8 mouse cellular contexts compared by ENCODE assay signal in genomic region chr3:121171872-121172265, GRCm38 (mm10). TPM values are rescaled to one million over a fixed set of nuclear protein-coding genes. Genes with fewer than 3 reads are reported as not detected.
DNase-seq lines count a peak whose midpoint lies in the region; ATAC-seq and TF ChIP-seq lines count a peak whose summit lies in the region.

No protein-coding gene starts in this region.

- ATAC-seq in heart, embryonic 13.5 days (ENCODE audit: extremely low read depth, insufficient number of reproducible peaks, low FRiP score, low TSS enrichment): no peak
- ATAC-seq in liver, postnatal 0 days: peak; percentile 77

- H3K27ac ChIP-seq in heart, embryonic 13.5 days (replicated peaks): no peak overlapping the region
- no peak overlapping the region for H3K27ac ChIP-seq in MEL (ENCODE audit: control insufficient read depth, low read depth, low read length)
- peak overlapping the region; percentile 90; the same call in 1 of the 2 replicates for H3K27ac ChIP-seq in hindbrain, embryonic 10.5 days
- peak overlapping the region; percentile 91 for H3K27ac ChIP-seq in liver, postnatal 0 days (ENCODE audit: low read depth)

- 44% methylated on average over 6 of the region's 6 CpGs for WGBS in heart, embryonic 13.5 days
- 57% methylated on average over 6 of the region's 6 CpGs for WGBS in hindbrain, embryonic 10.5 days
- WGBS in liver, postnatal 0 days (ENCODE audit: insufficient replicate concordance): 30% methylated on average over 6 of the region's 6 CpGs

- peaks cover 2% of the 10 kb centered on the region; the same call in 1 of the 2 replicates for H3K79me2 ChIP-seq in MEL (ENCODE audit: control insufficient read depth, insufficient read depth, low read length, poor library complexity)

- TF ChIP-seq RAD21 in MEL (IDR thresholded peaks at IDR 0.05; ENCODE audit: low read depth, low read length): no peak

- peaks cover under 1% of the 10 kb centered on the region; the same call in 1 of the 2 replicates for H3K9me3 ChIP-seq in heart, embryonic 13.5 days
- no peaks in the 10 kb centered on the region for H3K9me3 ChIP-seq in MEL (replicated peaks; ENCODE audit: insufficient read depth, low read length)
- H3K9me3 ChIP-seq in hindbrain, embryonic 10.5 days: no peaks in the 10 kb centered on the region
- H3K9me3 ChIP-seq in liver, postnatal 0 days (ENCODE audit: low read length): no peaks in the 10 kb centered on the region

- peaks cover 14% of the 10 kb centered on the region for H3K4me1 ChIP-seq in heart, embryonic 13.5 days
- peaks cover 10 to 15% of the 10 kb centered on the region in 2 experiments; a peak in 3 of 4 replicates for H3K4me1 ChIP-seq in MEL (ENCODE audit: control insufficient read depth in 1 of 2, insufficient read depth in 2 of 2, low read length in 2 of 2)
- peaks cover 15% of the 10 kb centered on the region for H3K4me1 ChIP-seq in hindbrain, embryonic 10.5 days (replicated peaks)
- H3K4me1 ChIP-seq in liver, postnatal 0 days (ENCODE audit: insufficient read depth): peaks cover 40% of the 10 kb centered on the region

- peak overlapping the region; percentile 80 for H3K4me3 ChIP-seq in heart, embryonic 13.5 days
- peak overlapping the region; percentile 48 to 71 for H3K4me3 ChIP-seq in MEL (ENCODE audit: control insufficient read depth in 1 of 2, insufficient read depth in 1 of 2, low read depth in 2 of 2, low read length in 2 of 2)
- peak overlapping the region; percentile 73 for H3K4me3 ChIP-seq in hindbrain, embryonic 10.5 days
- peak overlapping the region; percentile 61 for H3K4me3 ChIP-seq in liver, postnatal 0 days (ENCODE audit: low read depth, low read length)

- H3K36me3 ChIP-seq in heart, embryonic 13.5 days: no peaks in the 10 kb centered on the region
- H3K36me3 ChIP-seq in MEL (ENCODE audit: control insufficient read depth in 1 of 2, insufficient read depth in 2 of 2, low read length in 2 of 2): peaks cover 0 to 19% of the 10 kb centered on the region in 2 experiments; a peak in 2 of 4 replicates
- no peaks in the 10 kb centered on the region for H3K36me3 ChIP-seq in hindbrain, embryonic 10.5 days
- H3K36me3 ChIP-seq in liver, postnatal 0 days (replicated peaks; ENCODE audit: insufficient read depth, low read length): no peaks in the 10 kb centered on the region

- no peak for TF ChIP-seq CTCF in MEL (IDR thresholded peaks at IDR 0.05 in 2 of 3, conservative IDR thresholded peaks at IDR 0.05 in 1 of 3; ENCODE audit: control insufficient read depth in 1 of 3, insufficient read depth in 1 of 3, low read depth in 2 of 3, low read length in 3 of 3, poor library complexity in 1 of 3, severe bottlenecking in 1 of 3)
- TF ChIP-seq CTCF in liver, postnatal 0 days (IDR thresholded peaks at IDR 0.05; ENCODE audit: low read depth): no peak

- H3K27me3 ChIP-seq in heart, embryonic 13.5 days (replicated peaks): no peaks in the 10 kb centered on the region
- H3K27me3 ChIP-seq in MEL (ENCODE audit: control insufficient read depth in 1 of 2, insufficient read depth in 2 of 2, low read length in 2 of 2): no peaks in the 10 kb centered on the region; a peak in 1 of 4 replicates
- no peaks in the 10 kb centered on the region for H3K27me3 ChIP-seq in hindbrain, embryonic 10.5 days (ENCODE audit: insufficient read depth, poor library complexity, severe bottlenecking)
- H3K27me3 ChIP-seq in liver, postnatal 0 days (ENCODE audit: insufficient read depth, low read length): no peaks in the 10 kb centered on the region

- no peak for DNase-seq in heart, adult 11 months
- DNase-seq in MEL (ENCODE audit: low read depth, low spot score): no peak
- DNase-seq in hindbrain, embryonic 10.5 days (ENCODE audit: low spot score): no peak
- no peak for DNase-seq in liver, postnatal 0 days
- DNase-seq in cerebellum, postnatal 10 days: no peak
- no peak for DNase-seq in right cerebral cortex, adult 2 months (ENCODE audit: low spot score in 2 of 2)
- no peak for DNase-seq in frontal cortex, postnatal 14 days (ENCODE audit: low spot score in 2 of 2)

- peak overlapping the region; percentile 88 for H3K4me2 ChIP-seq in heart, embryonic 13.5 days
- peak overlapping the region; percentile 86 for H3K4me2 ChIP-seq in liver, postnatal 0 days (ENCODE audit: low read depth, low read length)

- H3K9ac ChIP-seq in heart, embryonic 13.5 days: peak overlapping the region; percentile 72
- peak overlapping the region; percentile 57 for H3K9ac ChIP-seq in MEL (ENCODE audit: control insufficient read depth, low read depth, low read length, poor library complexity, severe bottlenecking)
- H3K9ac ChIP-seq in liver, postnatal 0 days (replicated peaks): peak overlapping the region; percentile 71

- no peak for TF ChIP-seq POLR2A in MEL (IDR thresholded peaks at IDR 0.05; ENCODE audit: control insufficient read depth in 1 of 2, insufficient read depth in 1 of 2, low read depth in 1 of 2, low read length in 2 of 2, poor library complexity in 1 of 2)

- no peak for TF ChIP-seq EP300 in MEL (IDR thresholded peaks at IDR 0.05; ENCODE audit: low read depth in 1 of 2, low read length in 2 of 2)
- TF ChIP-seq EP300 in liver, postnatal 0 days (IDR thresholded peaks at IDR 0.05; ENCODE audit: low read depth): peak; percentile 65

TF ChIP-seq in MEL, 35 proteins besides CTCF, POLR2A, EP300 and RAD21:
- TF ChIP-seq MYC (IDR thresholded peaks at IDR 0.05; ENCODE audit: low read depth, low read length) (0 out of 2 replicates have a peak, but pooled peaks have one; percentile 26), NELFE (IDR thresholded peaks at IDR 0.05; ENCODE audit: low read depth, low read length) (no peak), ELF1 (IDR thresholded peaks at IDR 0.05; ENCODE audit: low read depth, low read length) (no peak), ETS1 (IDR thresholded peaks at IDR 0.05; ENCODE audit: low read depth, low read length) (no peak), RCOR1 (IDR thresholded peaks at IDR 0.05; ENCODE audit: low read depth, low read length) (no peak), POLR2AphosphoS2 (IDR thresholded peaks at IDR 0.05; ENCODE audit: low read length) (no peak), CHD2 (IDR thresholded peaks at IDR 0.05; ENCODE audit: low read length) (no peak), CHD1 (IDR thresholded peaks at IDR 0.05; ENCODE audit: low read depth, low read length) (no peak), ZC3H11A (IDR thresholded peaks at IDR 0.05; ENCODE audit: low read depth, low read length) (no peak), ZMIZ1 (IDR thresholded peaks at IDR 0.05; ENCODE audit: low read depth, low read length) (0 out of 2 replicates have a peak, but pooled peaks have one; percentile 46), MXI1 (IDR thresholded peaks at IDR 0.05; ENCODE audit: low read depth, low read length) (no peak; the same call in 1 of the 2 replicates), MAFK (IDR thresholded peaks at IDR 0.05; ENCODE audit: borderline replicate concordance, low read depth, low read length) (no peak), USF1 (IDR thresholded peaks at IDR 0.05; ENCODE audit: low read depth, low read length) (no peak)

RNA-seq across cellular contexts. Expression of gene Rwdd3, which starts 0.4 kb away (rescaled TPM):
- polyA plus RNA-seq in heart, embryonic 13.5 days (2015; fragmentation: Nextera tagmentation; extraction: Ambion mirVana): 3.5 and 3.6 TPM in 2 replicates
- 4.1 and 4.2 TPM in 2 replicates for total RNA-seq in MEL (2012; rRNA removed)
- polyA plus RNA-seq in MEL (2012; ENCODE audit: insufficient read depth in 1 of 2, insufficient read length in 2 of 2, low read depth in 1 of 2, low replicate concordance in 2 of 2, missing spikeins in 1 of 2): 1 to 10 TPM in 1 of 2 experiments, not detected in 1; 4.8 TPM
- 3.2 and 3.6 TPM in 2 replicates for polyA plus RNA-seq in hindbrain, embryonic 10.5 days (2016; fragmentation: Nextera tagmentation; extraction: Ambion mirVana)
- polyA plus RNA-seq in liver, postnatal 0 days (2015; fragmentation: Nextera tagmentation; extraction: Ambion mirVana): 5.9 and 8.2 TPM in 2 replicates

Comparison
In these comparisons a context has a peak if more than half of its experiments do, and no peak if none do; other contexts are left out.
1. H3K27ac ChIP-seq: peak in hindbrain, embryonic 10.5 days (single experiment) and liver, postnatal 0 days (single experiment); none in heart, embryonic 13.5 days (single experiment) and MEL (single experiment).
2. Peak in every context shown above with its lines, with median percentiles within 50 percentile points of each other: H3K4me3 ChIP-seq and H3K9ac ChIP-seq.